Mouse (Mus musculus) midbrain, embryonic 10.5 days (tissue): ENCODE data around the gene Reep1. TPM values are rescaled to one million over a fixed set of nuclear protein-coding genes. Genes with fewer than 3 reads are reported as not detected.

ENCODE experiments used
- DNase-seq: peaks from one replicate; pipeline ENCODE4 v3.0.0-alpha.2; 2017; ENCODE audit warnings: low spot score
- H3K27ac ChIP-seq: fragments of 300-500 bp; sonication (generic); replicated peaks from 2 replicates; pipeline ENCODE4 v1.5.1; 2016; ENCODE audit warnings: mild to moderate bottlenecking
- H3K27me3 ChIP-seq: fragments of 300-500 bp; sonication (generic); 2 replicates; pipeline ENCODE4 v1.6.1; 2016; ENCODE audit warnings: low read depth, mild to moderate bottlenecking; ENCODE audit not compliant: poor library complexity, severe bottlenecking
- H3K36me3 ChIP-seq: fragments of 300-500 bp; sonication (generic); 2 replicates; pipeline ENCODE4 v1.6.1; 2016; ENCODE audit warnings: mild to moderate bottlenecking, moderate library complexity
- H3K4me1 ChIP-seq: fragments of 300-500 bp; sonication (generic); 2 replicates; pipeline ENCODE4 v1.6.1; 2016
- H3K4me3 ChIP-seq: fragments of 300-500 bp; sonication (generic); 2 replicates; pipeline ENCODE4 v1.5.1; 2016; ENCODE audit warnings: mild to moderate bottlenecking, moderate library complexity
- H3K9me3 ChIP-seq: fragments of 300-500 bp; sonication (generic); replicated peaks from 2 replicates; pipeline ENCODE4 v1.6.1; 2016; ENCODE audit warnings: mild to moderate bottlenecking
- WGBS: fragments of 180-500 bp; shearing (Covaris S2); methylation state at CpG from one replicate; pipeline ENCODE4 v1.1.7; 2016; 5-methylcytosine and 5-hydroxymethylcytosine counted together
- polyA plus RNA-seq: library from polyadenylated mRNA; unstranded; fragments of >200 nt; fragmentation: Nextera tagmentation; extraction: Ambion mirVana; gene quantifications from 2 replicates; pipeline ENCODE4 v1.2.1, GENCODE M21; 2016

Gene Reep1
- polyA plus RNA-seq, 1 experiment from 2014 or later: 33.3 TPM

DNA sequence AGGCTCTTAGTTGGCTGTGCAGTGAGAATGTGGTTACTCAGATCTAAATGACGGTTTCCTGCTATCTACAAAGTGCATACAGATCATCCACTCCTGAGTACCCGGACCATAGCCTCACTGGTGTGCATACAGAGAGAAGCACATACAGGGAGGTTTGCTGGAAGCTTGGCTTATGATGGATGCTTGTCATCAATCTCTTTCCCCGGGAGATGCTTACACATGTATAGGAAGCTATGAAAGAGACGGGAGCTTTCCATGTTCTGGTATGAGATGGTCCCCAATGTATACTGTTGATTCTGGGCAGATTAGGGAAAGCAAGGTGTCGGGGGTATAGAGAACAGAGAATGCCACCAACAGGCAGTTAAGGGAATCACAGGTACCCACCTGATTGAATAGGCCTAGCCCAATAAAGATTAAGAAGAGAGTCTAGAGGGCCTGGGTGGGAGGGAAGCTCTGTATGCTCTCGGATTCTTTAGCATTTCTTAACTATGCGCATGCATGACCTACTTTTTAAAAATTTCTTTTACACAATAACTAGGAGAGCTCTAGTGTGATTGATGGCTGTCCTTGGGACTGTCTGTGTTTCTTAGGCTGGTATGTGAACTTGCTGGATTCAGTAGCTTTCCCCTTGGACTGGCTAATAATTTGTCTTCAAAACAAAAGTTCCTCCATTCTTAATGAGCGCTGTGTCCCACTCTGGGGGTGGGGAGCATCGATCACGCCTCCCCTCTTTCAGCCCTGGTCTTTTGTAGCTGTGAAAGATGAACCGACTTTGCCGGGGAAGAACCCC lies 62.7 kb downstream of the Reep1 start:
- Histone ChIP-seq H3K27me3 (no peaks in the 10 kb centered on the region), H3K27ac (no peak overlapping the region), H3K9me3 (peaks cover 4% of the 10 kb centered on the region; the same call in 1 of the 2 replicates), H3K36me3 (peaks cover 5% of the 10 kb centered on the region; the same call in 1 of the 2 replicates), H3K4me1 (no peaks in the 10 kb centered on the region), H3K4me3 (no peak overlapping the region)
- no peak for DNase-seq
- WGBS: 82% methylated on average over 12 of the region's 12 CpGs

GRCm38 (mm10) chr6:71770856-71771255 lies 63.5 kb downstream of the Reep1 start:
- Histone ChIP-seq H3K4me1 (no peaks in the 10 kb centered on the region), H3K36me3 (peaks cover 5% of the 10 kb centered on the region; the same call in 1 of the 2 replicates), H3K4me3 (no peak overlapping the region), H3K27me3 (no peaks in the 10 kb centered on the region), H3K9me3 (peaks cover 4% of the 10 kb centered on the region; the same call in 1 of the 2 replicates), H3K27ac (no peak overlapping the region)
- DNase-seq: no peak
- WGBS: 94% methylated on average over 4 of the region's 4 CpGs

DNA sequence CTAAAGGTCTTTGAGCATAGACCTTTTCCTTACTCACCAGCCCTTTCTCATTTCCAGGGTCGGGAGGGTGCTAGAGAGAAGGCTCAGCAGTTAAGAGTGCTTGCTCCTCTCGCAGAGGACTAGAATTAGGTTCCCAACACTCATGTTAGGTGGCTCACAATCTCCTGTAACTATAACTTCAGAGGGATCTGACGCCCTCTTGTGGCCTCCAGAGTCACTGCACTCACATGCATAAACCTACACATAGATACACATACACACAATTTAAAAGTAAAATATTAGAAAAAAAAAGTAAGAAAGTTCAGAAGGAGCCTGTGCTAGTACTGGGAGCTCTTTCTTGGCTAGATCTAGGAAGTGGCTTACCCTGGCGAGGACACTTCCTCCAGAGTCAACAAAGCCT lies 63.9 kb downstream of the Reep1 start:
- H3K27me3 ChIP-seq: no peaks in the 10 kb centered on the region
- H3K36me3 ChIP-seq: peaks cover 5% of the 10 kb centered on the region; the same call in 1 of the 2 replicates
- no peak for DNase-seq
- H3K4me3 ChIP-seq: no peak overlapping the region
- no peak overlapping the region for H3K27ac ChIP-seq
- WGBS: 87% methylated on average over 4 of the region's 4 CpGs
- H3K9me3 ChIP-seq: peaks cover 4% of the 10 kb centered on the region; the same call in 1 of the 2 replicates
- H3K4me1 ChIP-seq: no peaks in the 10 kb centered on the region

DNA sequence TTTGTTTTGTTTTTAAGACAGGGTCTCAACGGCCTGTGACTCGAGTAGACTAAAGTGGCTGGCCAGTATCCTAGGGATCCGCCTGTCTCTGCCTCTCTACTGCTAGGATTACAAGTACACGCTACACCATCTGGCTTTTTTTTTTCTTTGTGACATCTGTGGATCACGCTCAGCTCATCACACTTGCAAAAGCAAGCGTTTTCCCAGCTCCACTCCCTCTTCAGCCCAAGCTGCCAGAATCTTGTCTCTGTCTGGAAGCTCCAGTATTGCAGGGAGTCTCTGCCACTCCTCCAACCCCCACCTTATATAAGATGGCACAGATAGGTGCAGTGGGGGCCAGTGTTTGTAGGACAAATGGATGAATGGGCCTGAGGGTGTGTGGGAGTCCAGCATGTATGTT lies 64.8 kb downstream of the Reep1 start:
- peaks cover 4% of the 10 kb centered on the region; the same call in 1 of the 2 replicates for H3K9me3 ChIP-seq
- H3K27ac ChIP-seq: no peak overlapping the region
- no peaks in the 10 kb centered on the region for H3K27me3 ChIP-seq
- no peak for DNase-seq
- WGBS: 90% methylated on average over 6 of the region's 6 CpGs
- H3K36me3 ChIP-seq: peaks cover 5% of the 10 kb centered on the region; the same call in 1 of the 2 replicates
- no peak overlapping the region for H3K4me3 ChIP-seq
- H3K4me1 ChIP-seq: no peaks in the 10 kb centered on the region

- Histone ChIP-seq H3K27ac (no peak overlapping the region), H3K4me3 (no peak overlapping the region), H3K4me1 (no peaks in the 10 kb centered on the region), H3K27me3 (no peaks in the 10 kb centered on the region), H3K9me3 (peaks cover 4% of the 10 kb centered on the region; the same call in 1 of the 2 replicates), H3K36me3 (peaks cover 7% of the 10 kb centered on the region; the same call in 1 of the 2 replicates)
- 93% methylated on average over 7 of the region's 7 CpGs for WGBS
- DNase-seq: no peak
Measured at GRCm38 (mm10) chr6:71772636-71773208, 65.4 kb downstream of the Reep1 start.

GRCm38 (mm10) chr6:71778016-71778415 lies 70.7 kb downstream of the Reep1 start:
- no peak overlapping the region for H3K27ac ChIP-seq
- WGBS: 90% methylated on average over 5 of the region's 5 CpGs
- no peaks in the 10 kb centered on the region for H3K4me1 ChIP-seq
- H3K27me3 ChIP-seq: no peaks in the 10 kb centered on the region
- H3K4me3 ChIP-seq: no peak overlapping the region
- DNase-seq: no peak
- no peaks in the 10 kb centered on the region for H3K9me3 ChIP-seq
- 0 out of 2 replicates have a peak, but pooled peaks cover 15% of the 10 kb centered on the region for H3K36me3 ChIP-seq

DNA sequence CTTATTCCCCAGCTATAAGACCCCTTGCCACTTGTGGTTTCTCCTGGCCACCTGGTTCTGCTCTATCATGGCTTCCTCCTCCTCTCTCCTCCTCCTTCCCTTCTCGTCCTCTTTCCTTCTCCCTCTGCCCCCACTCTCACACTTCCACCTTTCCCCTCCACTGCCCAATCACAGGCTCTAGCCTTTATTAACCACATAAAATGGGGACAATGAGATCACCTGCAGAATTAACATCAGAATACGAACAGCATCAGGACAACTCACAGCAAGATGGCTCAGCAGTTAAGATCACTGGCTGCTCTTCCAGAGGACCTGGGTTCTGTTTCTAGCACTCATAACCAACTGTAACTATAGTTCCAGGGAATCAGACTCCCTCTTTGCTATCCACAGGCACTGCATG lies 72.5 kb downstream of the Reep1 start:
- H3K9me3 ChIP-seq: 0 out of 2 replicates have a peak, but pooled peaks cover 4% of the 10 kb centered on the region
- H3K36me3 ChIP-seq: peaks cover 22% of the 10 kb centered on the region
- H3K27me3 ChIP-seq: no peaks in the 10 kb centered on the region
- WGBS: 75% methylated on average over 2 of the region's 2 CpGs
- H3K4me1 ChIP-seq: no peaks in the 10 kb centered on the region
- no peak for DNase-seq
- no peak overlapping the region for H3K27ac ChIP-seq
- H3K4me3 ChIP-seq: no peak overlapping the region

GRCm38 (mm10) chr6:71780431-71780830 lies 73.1 kb downstream of the Reep1 start:
- Histone ChIP-seq H3K36me3 (peaks cover 22% of the 10 kb centered on the region), H3K27ac (no peak overlapping the region), H3K9me3 (0 out of 2 replicates have a peak, but pooled peaks cover 4% of the 10 kb centered on the region), H3K4me1 (no peaks in the 10 kb centered on the region), H3K4me3 (no peak overlapping the region), H3K27me3 (no peaks in the 10 kb centered on the region)
- no peak for DNase-seq
- WGBS: 94% methylated on average over 7 of the region's 7 CpGs

DNA sequence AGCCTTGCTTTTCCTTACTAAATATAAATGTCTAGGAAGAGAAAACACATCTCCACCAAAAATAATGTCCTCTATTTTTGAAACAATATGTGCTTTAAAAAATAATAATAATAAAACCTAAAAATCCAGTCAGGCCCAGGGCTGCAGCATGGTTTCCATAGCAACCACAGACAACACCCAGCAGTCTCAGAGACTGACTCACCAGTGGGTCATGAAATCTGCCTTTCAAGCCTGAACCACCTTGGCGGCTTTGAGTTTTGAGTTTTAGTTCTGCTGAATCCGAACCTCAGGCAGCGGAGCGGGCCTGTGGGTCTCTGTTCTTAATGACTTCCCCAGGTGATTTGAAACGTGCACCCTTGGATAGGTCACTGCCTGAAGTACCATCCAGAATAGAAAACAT lies 75.8 kb downstream of the Reep1 start:
- no peaks in the 10 kb centered on the region for H3K4me1 ChIP-seq
- H3K27me3 ChIP-seq: no peaks in the 10 kb centered on the region
- peaks cover 16% of the 10 kb centered on the region for H3K36me3 ChIP-seq
- DNase-seq: no peak
- H3K27ac ChIP-seq: no peak overlapping the region
- 88% methylated on average over 5 of the region's 5 CpGs for WGBS
- H3K9me3 ChIP-seq: 0 out of 2 replicates have a peak, but pooled peaks cover 4% of the 10 kb centered on the region
- no peak overlapping the region for H3K4me3 ChIP-seq

DNA sequence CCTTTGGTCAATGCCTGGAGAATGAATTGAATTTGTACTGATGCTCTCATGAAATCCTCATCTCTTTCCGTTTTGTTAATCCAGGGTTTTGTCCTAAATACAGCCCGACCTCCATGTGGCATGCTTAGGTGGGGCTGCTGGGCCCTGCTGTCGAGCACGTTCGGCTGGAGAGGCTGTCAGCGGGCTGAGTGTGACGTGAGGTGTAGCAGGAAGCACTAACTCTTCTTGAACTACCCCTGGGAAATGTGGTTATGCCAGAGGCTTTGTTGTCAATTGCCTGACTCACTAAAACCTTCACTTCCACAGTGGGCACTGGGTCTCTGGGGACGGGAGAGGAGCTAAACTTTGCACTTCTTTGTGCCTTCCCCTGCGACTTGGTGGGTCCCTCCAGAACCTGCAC lies 81.0 kb downstream of the Reep1 start:
- Histone ChIP-seq H3K4me1 (no peaks in the 10 kb centered on the region), H3K4me3 (no peak overlapping the region), H3K9me3 (0 out of 2 replicates have a peak, but pooled peaks cover 4% of the 10 kb centered on the region), H3K36me3 (peaks cover 7% of the 10 kb centered on the region), H3K27me3 (no peaks in the 10 kb centered on the region), H3K27ac (no peak overlapping the region)
- 84% methylated on average over 9 of the region's 9 CpGs for WGBS
- DNase-seq: no peak

DNA sequence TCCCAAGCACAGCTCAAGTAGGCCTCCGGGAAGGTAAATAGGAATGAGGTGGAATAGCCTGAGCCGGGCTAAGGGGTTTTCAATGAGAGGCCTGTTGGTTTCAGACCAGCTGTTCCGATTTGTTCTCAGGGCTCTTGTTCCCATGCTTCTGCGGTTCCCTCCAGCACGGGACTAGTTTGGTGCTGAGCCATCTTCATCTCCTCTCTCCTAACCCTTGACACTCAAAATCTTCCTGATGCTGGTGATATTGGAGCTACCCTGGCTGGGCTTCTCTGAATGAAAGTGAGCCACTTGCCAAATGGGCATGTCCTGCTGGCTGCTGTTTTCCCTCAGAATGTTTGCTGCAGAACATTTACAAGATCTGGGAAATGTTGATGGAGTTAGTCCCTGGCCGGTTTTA lies 84.4 kb downstream of the Reep1 start:
- no peaks in the 10 kb centered on the region for H3K9me3 ChIP-seq
- DNase-seq: no peak
- no peaks in the 10 kb centered on the region for H3K27me3 ChIP-seq
- WGBS: 89% methylated on average over 6 of the region's 6 CpGs
- H3K27ac ChIP-seq: no peak overlapping the region
- H3K4me1 ChIP-seq: no peaks in the 10 kb centered on the region
- no peak overlapping the region for H3K4me3 ChIP-seq
- no peaks in the 10 kb centered on the region for H3K36me3 ChIP-seq

GRCm38 (mm10) chr6:71799391-71799790 lies 92.0 kb downstream of the Reep1 start:
- no peak overlapping the region for H3K4me3 ChIP-seq
- WGBS: 86% methylated on average over 3 of the region's 3 CpGs
- H3K27ac ChIP-seq: no peak overlapping the region
- no peak for DNase-seq
- no peaks in the 10 kb centered on the region for H3K4me1 ChIP-seq
- H3K27me3 ChIP-seq: no peaks in the 10 kb centered on the region
- no peaks in the 10 kb centered on the region for H3K9me3 ChIP-seq
- H3K36me3 ChIP-seq: 0 out of 2 replicates have a peak, but pooled peaks cover 5% of the 10 kb centered on the region
